Mouse (Mus musculus) adrenal gland (tissue): ENCODE measurements around the gene Gpr137c.

ENCODE experiments used
- intact Hi-C: fragments of 180-260 bp; cut with DNase I; formaldehyde crosslinking; loops from one replicate; pipeline ENCODE4 v1.15.1; 2025

Gpr137c gene

GRCm38 (mm10) chr14:45282066-45282465 lies 62.5 kb downstream of the Gpr137c start:
- intact Hi-C loops, result no loop called here

DNA sequence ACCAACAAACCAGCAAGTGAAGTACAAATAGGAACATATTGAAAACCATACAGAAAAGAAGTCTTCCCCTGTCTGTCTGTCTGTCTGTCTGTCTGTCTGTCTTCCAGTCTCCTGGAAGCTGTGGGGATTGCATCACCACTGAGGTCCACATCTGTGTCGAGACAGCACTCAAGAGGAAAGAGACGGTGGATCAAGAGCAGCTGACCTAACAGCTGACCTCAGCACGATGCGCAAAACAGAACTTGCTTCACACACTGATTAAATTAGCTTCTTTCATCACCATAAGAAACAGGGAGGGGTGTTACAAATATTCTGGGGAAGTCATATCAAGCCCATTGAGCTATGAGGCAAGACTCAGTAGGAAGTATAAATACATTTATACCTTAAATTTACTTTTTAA lies 72.1 kb downstream of the Gpr137c start:
- intact Hi-C loops, result no loop called here

GRCm38 (mm10) chr14:45303939-45304338 lies 84.4 kb downstream of the Gpr137c start:
- intact Hi-C loops, result no loop called here

DNA sequence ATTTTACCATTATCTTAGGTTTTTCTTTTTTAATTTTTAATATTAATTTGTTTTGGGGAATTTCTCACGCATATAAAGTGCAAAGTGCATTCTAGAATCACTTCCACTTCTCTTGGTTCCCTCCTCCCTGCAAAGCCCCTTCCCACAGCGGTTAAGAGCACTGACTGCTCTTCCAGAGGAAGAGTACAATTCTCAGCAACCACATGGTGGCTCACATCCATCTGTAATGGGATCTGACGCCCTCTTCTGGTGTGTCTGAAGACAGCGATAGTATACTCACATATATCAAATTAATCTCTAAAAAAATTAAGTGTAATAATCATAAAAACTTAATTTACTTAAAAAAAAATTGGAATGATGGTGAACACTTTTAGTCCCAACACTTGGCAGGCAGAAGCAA lies 84.9 kb downstream of the Gpr137c start:
- intact Hi-C loops, result no loop called here

GRCm38 (mm10) chr14:45305852-45306251 lies 86.3 kb downstream of the Gpr137c start:
- intact Hi-C loops, result no loop called here

DNA sequence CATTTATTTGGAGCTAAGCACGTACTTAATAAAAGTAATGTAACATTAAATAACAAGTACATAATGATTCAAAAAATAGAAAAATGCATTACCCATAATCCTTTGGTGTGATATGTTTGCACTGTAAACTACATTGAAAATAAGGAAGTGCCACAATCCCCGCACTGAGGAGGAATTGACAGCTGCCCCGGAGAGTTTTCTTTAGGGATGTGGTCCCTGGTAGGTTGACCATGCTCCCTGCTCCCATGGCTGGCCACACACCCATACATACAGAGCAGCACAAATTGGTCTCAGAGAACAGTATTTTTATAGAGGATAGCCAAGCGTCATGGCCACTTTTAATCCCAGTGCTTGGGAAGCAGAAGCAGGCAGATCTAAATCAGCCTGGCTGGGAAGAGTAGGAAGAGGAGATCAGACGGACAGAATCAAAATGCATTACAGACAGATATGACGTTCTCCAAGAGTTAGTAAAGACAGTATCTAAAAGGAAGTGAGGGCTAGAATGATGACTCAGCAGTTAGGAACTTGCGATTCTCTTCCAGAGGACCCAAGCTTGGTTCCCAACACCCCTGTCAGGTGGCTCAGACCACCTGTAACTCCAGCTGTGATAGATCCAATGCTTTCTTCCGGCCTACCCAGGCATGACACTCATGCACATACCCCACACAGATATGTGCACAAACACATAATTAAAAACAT lies 88.3 kb downstream of the Gpr137c start:
- intact Hi-C loops, result no loop called here

- intact Hi-C loops, result loop anchor here (10.0 kb wide), 1 partner anchor 95 kb away; the partner anchor contains the start of gene Gpr137c
Measured at GRCm38 (mm10) chr14:45309646-45310045, 90.1 kb downstream of the Gpr137c start.

DNA sequence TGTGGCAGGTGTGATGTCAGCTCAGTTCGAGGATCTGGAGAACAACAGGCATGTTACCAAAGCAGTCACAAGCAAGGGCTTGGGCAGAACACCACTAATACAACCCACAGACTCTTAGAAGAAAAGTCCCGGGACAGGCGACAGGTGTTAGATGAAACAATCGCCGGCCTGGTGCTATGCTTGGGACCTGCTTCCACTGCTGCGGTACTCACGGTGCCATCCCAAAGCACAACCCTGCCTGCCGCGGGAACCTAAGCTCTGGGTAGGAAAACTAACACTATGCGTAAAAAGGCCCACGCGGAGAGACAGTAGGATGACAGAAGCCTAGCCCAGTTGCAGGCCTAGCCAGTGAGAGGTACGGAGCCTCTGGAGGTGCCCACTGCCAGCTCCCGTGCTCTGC lies 90.6 kb downstream of the Gpr137c start:
- intact Hi-C loops, result loop anchor here (10.0 kb wide), 1 partner anchor 95 kb away; the partner anchor contains the start of gene Gpr137c

DNA sequence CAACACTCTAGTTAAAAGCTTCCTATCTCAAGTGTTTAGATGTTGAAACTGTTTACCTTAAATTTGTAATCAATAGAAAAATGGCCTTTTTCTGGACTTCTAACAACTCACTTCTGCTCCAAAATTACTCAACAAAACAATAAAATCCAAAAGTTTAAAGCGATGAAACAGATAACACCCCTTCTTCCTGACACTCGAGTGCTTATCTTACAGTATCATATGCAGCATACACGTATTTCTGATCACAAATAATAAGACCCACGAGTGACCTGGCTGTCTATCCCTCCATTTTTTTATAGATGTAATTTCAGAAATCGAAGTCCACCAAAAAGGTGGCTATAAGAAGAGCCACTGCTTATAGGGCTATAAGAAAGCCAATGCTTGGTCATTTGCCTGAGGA lies 97.4 kb downstream of the Gpr137c start:
- intact Hi-C loops, result loop anchor here (10.0 kb wide), 1 partner anchor 102 kb away; the partner anchor contains the start of gene Gpr137c

DNA sequence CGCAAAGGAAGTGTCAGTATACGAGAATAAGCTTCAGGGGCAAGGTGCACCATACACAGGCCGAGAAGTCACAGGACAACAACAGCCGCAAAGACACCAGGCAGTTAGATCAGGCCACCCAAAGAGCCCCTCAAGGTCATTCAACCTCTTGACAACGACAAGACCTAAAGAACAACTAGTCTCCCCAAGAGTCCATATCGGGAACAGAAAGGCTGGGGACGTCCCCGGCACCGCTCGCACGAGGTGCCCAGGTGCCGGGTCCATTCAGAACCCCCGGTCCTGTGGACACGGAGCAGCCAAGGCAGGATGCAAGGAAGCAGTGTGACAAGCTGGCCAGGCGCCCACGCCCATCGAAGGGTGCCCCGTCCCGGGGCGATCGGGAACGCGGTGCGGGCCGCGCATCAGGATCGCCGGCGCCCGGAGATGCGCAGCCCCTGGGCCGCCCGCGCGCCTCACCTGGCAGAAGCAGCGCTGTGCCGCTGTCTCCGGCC lies 98.4 kb downstream of the Gpr137c start:
- intact Hi-C loops, result loop anchor here (10.0 kb wide), 1 partner anchor 103 kb away; the partner anchor contains the start of gene Gpr137c

DNA sequence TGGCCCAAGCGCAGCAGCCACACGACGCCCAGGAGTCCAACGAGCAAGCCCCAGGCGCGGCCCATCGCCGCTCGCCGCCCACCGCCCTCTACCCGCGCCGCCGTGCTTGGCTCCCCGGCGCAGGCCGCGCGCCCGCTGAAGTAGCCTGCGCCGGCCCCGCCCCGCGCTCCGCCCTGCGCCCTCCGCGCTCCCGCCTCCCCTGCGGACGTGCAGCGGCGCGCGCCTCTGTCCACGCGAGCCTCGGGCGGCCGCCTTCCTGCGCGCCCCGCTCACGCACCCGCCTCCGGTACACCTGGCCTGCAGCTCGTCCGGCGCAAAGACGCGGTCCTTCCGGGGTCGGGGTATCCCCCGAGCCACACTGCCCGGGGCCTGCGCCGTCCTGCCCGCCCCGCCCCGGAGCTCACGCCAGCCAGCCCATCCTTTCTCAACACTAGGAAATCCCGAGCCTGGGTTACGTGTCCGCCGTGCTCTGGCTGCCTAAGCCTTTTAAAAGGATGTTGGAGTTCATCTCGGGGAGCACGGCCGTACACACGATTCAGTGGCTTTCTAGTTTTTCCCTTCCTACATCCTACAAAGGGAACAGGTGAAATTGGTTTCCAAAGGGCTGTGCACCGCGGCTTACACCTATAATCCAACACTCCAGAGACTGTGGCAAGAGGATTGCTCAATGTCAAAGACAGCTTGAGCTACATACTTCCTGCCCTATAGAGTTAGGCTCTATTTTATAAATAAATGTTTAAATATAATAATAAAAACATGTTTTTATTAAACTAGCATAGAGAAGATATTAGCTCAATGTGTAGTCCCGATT lies 99.1 kb downstream of the Gpr137c start, which contains the start of gene Ero1l:
Gene Ero1l, minus strand, starts transcription at position 346 of the 811 bp plus-strand sequence.
- intact Hi-C loops, result loop anchor here (10.0 kb wide), 1 partner anchor 104 kb away; the partner anchor contains the start of gene Gpr137c

GRCm38 (mm10) chr14:45319237-45319610 lies 99.7 kb downstream of the Gpr137c start:
- intact Hi-C loops, result loop anchor here (10.0 kb wide), 1 partner anchor 104 kb away; the partner anchor contains the start of gene Gpr137c

GRCm38 (mm10) chr14:45320111-45320510 lies 100.6 kb downstream of the Gpr137c start:
- intact Hi-C loops, result no loop called here

GRCm38 (mm10) chr14:45321067-45321466 lies 101.5 kb downstream of the Gpr137c start:
- intact Hi-C loops, result no loop called here

GRCm38 (mm10) chr14:45321622-45322021 lies 102.1 kb downstream of the Gpr137c start:
- intact Hi-C loops, result no loop called here

- intact Hi-C loops, result no loop called here
Measured at GRCm38 (mm10) chr14:45322450-45322849, 102.9 kb downstream of the Gpr137c start.

GRCm38 (mm10) chr14:45323320-45323719 lies 103.8 kb downstream of the Gpr137c start:
- intact Hi-C loops, result no loop called here

DNA sequence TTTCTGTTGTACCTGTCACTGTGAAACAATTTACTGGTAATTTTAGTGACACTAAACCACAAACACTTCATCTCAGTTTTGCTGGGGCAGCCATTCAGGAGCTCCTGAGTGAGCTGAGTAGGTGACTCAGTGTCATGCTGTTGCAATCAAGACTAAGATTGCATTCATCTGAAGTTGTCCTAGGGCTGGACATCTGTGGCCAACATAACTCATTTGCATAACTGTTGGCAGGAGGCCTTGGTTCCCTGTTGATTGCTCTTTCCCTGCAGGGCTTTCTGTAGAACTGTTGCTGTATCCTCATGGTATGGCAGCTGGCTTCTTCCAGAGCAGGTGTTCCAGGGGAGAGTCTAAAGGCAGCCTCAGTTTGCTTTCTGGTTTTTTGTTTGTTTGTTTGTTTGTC lies 106.0 kb downstream of the Gpr137c start:
- intact Hi-C loops, result no loop called here

GRCm38 (mm10) chr14:45328072-45328713 lies 108.7 kb downstream of the Gpr137c start:
- intact Hi-C loops, result no loop called here

DNA sequence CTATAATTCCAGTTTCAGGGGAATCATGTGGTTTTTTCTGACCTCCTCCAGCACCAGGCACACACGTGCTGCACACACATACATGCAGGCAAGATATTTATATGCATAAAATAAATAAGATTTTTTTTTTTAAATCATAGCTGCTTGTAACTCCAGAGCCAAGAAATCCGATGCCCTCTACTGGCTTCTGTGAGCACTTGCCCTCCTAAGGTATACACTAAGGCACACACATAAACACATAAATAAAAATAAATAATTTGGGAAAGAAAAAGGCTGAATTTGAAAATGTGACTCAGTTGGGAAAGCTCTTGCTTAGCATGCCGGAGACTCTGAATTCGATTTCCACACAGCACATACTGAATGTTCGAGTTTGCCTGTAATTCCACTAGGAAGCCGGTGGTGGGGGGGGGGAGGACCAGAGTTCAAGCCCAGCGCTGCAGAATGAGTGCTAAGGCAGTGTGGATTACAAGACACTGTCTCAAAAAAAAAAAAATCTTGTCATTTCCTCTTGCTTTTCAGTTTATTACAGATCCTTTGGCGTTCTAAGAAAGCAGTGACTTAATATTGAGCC lies 109.6 kb downstream of the Gpr137c start:
- intact Hi-C loops, result no loop called here

GRCm38 (mm10) chr14:45329589-45330181 lies 110.2 kb downstream of the Gpr137c start, which contains the start of gene Psmc6:
Gene Psmc6 (plus strand): TSS chr14:45329788.
- intact Hi-C loops, result no loop called here
